Mouse (Mus musculus) cerebellum, postnatal 36 days (tissue): ENCODE results near the gene Rrp36.

Source experiments
- DNase-seq, 2 experiments: peaks; one replicate each; pipeline ENCODE4 v3.0.0; 2021 to 2022; ENCODE audit warnings: mixed read lengths in 2 of 2

Gene Rrp36

DNA sequence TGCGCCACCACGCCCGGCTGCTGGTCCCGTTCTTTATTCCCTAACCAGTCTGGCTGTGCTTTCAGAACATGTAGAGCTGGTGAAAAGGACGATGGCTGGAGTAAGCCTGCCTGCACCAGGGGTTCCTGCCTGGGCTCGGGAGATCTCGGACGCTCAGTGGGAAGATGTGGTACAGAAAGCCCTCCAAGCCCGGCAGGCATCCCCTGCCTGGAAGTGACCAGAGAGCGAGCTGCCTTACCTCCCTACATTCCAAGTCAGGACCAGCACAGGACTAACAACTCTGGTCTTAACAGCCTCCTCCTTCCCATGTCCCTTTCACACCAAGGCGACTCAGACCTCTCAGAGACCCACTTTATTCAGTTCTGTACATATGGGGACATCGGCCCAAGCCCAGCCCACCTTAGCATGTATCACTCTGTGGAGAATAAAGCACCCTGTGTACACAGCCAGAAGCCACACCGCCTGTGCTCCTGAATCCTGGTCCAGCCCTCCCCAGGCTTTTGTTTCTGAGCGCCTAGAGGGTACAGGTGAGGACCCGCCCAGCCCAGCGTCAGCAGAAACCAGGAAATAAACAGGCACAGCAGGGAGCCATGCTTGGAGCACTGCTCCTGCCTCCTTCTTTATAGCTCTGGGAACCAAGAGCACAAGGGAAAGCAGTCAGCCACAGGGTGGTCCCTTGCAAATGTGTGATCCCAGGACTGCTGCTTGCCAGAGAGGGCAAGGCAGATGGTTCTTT lies 8.7 kb upstream of the Rrp36 start:
- no peak for DNase-seq

DNA sequence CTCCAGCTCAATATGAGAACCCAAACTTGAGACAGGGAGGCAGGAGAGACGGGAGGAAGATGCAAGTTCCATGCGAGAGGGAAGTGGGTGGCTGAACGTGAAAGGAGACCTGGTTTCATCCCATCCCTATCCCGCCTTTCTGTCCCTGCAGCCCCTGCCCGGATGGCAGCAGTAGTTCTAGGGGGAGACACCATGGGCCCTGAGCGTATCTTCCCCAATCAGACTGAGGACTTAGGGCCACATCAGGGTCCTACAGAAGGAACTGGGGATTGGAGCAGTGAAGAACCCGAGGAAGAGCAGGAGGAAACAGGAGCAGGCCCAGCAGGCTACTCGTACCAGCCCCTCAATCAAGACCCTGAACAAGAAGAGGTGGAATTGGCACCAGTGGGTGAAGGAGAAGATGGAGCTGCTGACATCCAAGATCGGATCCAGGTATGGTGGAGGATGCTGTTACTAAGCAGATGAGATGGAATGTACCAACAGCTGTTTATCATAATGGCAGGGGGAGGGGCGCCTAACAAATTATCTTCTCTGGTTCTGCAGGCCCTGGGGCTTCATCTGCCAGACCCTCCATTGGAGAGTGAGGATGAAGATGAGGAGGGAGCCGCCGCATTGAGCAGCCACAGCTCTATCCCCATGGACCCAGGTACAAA lies 7.4 kb upstream of the Rrp36 start:
- no peak for DNase-seq

GRCm38 (mm10) chr17:46680760-46681373 lies 6.7 kb upstream of the Rrp36 start, which contains the start of gene Klhdc3:
Gene Klhdc3, minus strand, starts transcription at chr17:46680914.
- peak; percentile 95 to 98 for DNase-seq

DNA sequence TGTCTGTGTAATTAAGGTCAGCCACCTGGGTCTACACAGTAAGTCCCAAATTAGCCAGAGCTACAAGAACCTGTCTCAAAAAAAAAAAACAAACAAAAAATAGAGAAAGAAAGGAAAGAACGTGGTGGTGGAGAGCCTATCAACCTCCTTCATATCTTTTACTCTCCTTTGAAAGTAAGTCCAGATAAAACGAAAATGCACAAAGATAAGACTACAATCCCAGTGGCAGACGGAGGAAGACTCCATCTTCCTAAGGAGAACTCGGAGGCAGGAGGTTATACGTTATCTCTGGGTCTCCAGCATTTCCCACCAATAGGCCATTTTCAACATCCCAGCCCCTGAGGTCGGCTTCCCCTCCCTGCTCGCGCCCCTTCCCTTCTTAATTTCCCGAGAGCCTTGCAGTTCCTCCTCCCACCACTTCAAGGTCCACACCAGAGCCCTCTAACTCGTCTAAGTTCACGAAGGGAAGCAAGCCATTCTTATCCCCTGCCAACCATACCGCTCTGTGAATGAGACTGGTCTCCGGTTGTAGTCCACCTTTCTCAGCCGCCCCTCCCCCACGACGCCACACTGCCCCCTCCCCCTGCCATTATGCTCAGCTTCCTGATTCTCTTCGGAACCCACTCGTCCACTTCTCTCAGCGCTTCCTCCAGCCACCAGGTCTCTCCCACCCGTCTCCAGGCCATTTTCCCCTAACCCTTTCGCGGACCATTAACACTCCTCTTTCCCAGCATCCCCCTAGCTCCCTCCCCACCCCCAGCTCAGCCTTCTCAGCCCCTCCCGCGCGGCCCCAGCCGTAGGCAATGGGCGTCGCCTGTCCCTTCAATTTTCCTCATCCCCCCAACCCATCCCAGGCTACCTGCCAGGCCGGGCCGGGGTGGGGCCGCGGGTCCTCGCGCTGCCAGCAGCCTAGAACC lies 5.9 kb upstream of the Rrp36 start:
- DNase-seq = peak; percentile 43 to 50

DNA sequence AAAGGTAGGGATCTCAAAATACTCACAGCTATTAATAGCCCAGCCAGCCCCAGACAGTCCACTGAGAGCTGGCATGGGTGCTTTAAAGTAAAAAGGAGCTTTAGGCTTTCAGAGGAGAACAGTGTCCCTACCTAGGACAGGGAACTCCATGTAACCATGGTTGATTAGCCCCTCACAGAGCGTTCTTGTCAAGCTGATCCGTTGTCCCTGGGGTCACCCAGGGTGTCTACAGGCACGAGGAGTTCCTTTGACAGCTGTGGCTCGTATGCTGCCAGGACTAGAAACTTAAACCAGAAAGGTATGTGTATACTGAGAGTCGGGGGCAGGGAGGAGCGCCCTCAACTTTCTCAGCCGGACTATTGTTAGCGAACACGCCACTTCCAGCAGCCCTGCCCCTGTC lies 4.8 kb upstream of the Rrp36 start:
- DNase-seq = no peak

DNA sequence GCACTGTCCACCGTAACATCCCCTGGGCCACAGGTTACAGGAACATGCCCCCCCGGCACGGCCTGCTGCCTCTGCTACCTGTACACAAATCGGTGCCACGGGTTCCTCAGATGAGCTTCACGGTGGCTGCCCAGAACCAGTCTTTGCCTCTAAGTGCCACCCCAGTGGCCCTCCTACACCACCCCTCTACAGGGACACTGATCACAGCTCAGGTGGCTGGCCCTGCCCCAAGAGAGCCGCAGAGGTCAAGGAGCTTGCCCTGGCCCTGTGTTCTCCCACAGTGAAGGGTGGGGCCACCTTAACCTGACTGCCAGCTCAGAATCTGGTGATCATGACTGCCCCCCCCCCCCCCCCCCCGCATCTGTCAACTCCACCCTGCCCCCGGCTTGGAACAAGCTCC lies 4.3 kb upstream of the Rrp36 start, which contains the start of gene Mea1:
Gene Mea1, plus strand, starts transcription at position 378 of the 400 bp plus-strand sequence.
- DNase-seq = no peak

GRCm38 (mm10) chr17:46674530-46675283 lies 555 bp upstream of the Rrp36 start:
- DNase-seq = no peak

DNA sequence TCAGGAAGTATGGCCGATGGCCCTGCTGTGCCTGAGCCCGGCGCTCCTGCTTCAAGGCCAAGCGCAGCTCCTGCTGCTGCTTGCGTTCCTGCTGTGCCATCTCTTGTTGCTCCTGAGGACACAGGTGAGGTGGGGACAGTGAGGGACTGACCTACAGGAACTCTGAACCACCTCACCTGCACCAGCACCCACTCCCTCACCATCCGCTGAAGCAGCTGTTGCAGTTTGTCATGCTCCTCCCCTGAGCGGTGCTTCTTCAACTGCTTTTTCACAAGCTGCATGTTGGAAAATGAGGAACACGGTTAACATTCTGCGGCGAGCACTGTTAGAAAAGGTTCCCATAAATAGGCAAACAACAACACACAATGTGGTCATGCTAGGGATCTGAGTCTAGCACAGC lies 4.2 kb downstream of the Rrp36 start:
- DNase-seq = no peak

DNA sequence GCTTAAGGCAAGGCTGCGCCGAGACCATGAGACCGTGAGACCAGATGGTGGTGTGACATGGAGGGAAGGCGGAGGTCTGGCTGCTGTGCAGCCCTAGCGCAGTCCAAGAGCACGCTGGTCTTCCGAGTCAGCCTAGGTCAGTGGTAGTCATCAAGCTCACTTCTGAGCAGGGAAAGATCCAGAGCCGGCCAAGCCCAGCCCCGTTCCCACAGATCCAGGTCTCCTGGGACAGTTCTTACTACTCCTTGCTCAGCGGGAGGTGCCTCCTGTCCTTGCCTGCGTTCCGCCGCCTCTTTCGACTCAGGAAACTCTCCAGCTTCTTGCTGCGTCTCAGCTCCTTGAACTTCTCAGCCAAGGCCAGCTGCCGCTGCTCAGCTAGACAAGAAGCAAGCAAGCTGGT lies 6.4 kb downstream of the Rrp36 start:
- DNase-seq = no peak

DNA sequence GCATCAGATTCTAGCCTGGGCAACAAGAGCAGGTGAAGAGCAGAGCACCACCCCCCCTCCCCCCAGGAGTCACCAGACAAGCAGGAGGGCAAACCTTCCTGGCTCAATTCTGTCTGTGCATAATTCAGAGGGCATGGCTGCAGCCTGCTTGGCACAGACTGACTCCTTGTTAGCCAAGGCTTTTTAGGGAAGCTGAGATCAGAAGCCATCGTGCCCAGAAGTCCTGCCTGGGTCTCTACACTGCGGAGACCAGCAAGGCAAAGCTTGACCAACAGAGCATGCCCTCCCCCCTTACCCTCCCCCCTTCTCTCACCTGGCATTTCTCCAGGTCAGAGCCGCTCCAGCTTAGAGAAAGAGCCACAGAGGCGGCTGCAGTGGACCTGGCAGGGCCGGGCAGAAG lies 11.4 kb downstream of the Rrp36 start:
- DNase-seq = peak; percentile 72 to 74

DNA sequence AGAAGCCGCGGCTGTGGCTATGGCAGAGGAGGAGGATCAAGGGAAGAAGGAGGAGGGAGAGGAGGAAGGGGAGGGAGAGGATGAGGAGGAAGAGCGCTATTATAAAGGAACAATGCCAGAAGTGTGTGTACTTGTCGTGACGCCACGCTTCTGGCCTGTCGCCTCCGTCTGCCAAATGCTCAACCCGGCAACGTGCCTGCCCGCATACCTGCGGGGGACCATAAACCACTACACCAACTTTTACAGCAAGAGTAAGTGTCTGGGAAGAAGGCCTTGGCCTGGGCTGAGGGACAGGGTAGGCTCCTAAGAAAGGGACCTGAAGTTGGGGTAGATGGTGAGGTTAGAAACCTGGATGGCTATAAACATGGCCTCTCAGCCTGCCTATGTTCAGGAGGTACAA lies 12.2 kb downstream of the Rrp36 start:
- peak; percentile 69 to 73 for DNase-seq

DNA sequence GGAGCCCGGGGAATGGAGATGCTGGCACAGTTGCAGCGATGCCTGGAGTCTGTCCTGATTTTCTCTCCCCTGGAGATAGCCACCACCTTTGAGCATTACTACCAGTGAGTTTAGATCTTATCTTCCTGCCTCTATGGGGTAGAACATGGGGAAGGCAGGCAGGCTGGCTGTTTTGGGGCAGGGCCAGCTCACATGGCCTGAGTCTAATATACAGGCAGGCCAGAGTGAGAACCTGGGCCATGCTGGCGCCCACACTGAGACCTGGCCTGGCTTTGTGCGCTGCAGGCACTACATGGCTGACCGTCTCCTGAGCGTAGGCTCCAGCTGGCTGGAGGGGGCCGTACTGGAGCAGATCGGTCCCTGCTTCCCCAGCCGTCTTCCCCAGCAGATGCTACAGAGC lies 12.8 kb downstream of the Rrp36 start:
- DNase-seq = peak; percentile 74 to 76

DNA sequence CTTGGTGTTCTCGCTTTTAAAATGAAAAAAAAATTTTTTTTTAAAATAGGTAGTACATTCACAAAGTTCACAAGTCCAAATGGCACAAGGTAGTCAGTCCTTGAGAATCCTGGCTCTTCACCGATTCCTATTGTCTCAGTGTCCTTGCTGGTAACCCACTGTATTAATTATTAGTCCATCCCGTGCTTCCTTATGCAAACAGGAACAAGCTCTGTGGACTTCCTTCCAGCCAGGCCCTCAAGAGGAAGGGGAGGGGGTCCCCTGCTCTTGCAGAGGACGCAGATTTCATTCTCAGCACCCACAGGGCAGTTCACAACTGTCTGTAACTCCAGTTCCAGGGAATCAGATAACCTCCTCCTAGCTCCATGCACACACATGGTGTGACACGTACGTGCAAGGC lies 18.1 kb downstream of the Rrp36 start:
- DNase-seq = no peak

- no peak for DNase-seq
Observed at GRCm38 (mm10) chr17:46651755-46652547, 22.2 kb downstream of the Rrp36 start.

GRCm38 (mm10) chr17:46651292-46651691 lies 22.9 kb downstream of the Rrp36 start:
- no peak for DNase-seq

- DNase-seq = peak; percentile 84 to 90
Observed at GRCm38 (mm10) chr17:46650232-46651031, 23.7 kb downstream of the Rrp36 start, which contains the start of gene Cul7. Gene Cul7, plus strand, starts transcription at chr17:46650337.

- DNase-seq = no peak
Observed at GRCm38 (mm10) chr17:46649811-46650210, 24.3 kb downstream of the Rrp36 start.

DNA sequence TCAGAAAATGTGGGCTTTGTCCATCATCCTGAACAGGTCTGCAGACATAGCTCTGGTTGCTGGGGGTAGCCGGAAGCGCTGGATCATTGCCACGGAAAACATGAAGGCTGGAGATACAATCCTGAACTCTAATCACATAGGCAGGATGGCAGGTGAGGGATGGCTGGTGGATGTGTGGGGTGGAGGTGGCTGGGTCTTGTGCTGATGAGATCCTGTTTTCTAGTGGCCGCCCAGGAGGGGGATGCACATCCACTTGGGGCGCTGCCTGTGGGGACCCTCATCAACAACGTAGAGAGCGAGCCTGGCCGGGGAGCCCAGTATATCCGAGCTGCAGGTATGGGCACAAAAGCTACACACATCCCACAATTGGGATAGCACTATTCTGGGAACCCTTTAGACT lies 25.7 kb downstream of the Rrp36 start:
- DNase-seq = no peak

DNA sequence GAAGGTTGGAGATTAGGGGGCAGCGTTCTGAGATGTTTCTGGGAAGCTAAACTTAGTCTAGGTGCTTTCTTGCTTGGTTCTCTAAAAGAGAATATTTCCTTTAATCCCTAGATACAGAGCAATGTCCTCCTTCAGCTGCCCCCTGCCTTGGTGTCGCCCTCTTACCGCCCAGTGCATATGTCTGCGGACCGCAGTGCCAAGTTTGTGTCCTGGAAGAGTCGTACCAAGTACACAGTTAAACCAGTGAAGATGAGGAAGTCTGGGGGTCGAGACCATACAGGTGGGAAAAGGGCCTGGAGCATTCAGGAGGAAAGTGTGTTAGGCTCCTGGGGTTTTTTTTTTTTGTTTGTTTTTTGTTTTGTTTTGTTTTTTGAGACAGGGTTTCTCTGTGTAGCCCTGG lies 26.9 kb downstream of the Rrp36 start:
- no peak for DNase-seq

DNA sequence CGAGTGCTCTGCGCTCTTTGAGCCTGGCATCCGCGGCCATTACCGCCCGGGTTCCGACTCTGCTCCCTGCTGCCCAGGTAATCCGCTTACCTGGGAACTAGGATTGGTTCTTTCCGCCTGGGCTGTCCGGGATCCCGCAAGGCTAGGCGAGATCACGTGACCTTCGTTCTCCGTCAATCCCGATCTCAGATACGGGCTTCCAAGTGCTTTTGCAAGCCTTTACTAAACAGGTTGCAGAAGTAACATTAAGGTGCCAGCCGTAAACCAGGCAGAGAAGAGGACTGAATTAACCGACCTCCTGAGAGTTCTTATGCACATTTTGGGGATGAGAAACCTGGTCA lies 27.9 kb downstream of the Rrp36 start:
- no peak for DNase-seq
